Mouse (Mus musculus): ENCODE measurements around the gene Armc2.
A peak's percentile ranks its signal among the peaks of the same experiment; 100 is the strongest.
"Not testable (repeated sequence)": the region's sequence is repeated elsewhere in the genome, so short reads cannot be mapped to it uniquely, and the experiment has no call there.

Armc2 gene

GRCm38 (mm10) chr10:41972676-41973075 lies 45.6 kb downstream of the Armc2 start:
- no peak for DNase-seq (ENCODE audit: low read depth, low spot score)

- no peak for DNase-seq (ENCODE audit: low read depth, low spot score)
Measured at GRCm38 (mm10) chr10:41967915-41968635, 50.2 kb downstream of the Armc2 start.

GRCm38 (mm10) chr10:41962725-41963124 lies 55.5 kb downstream of the Armc2 start:
- DNase-seq (ENCODE audit: low read depth, low spot score), result no peak

GRCm38 (mm10) chr10:41959808-41960207 lies 58.4 kb downstream of the Armc2 start:
- no peak for DNase-seq (ENCODE audit: low read depth, low spot score)

GRCm38 (mm10) chr10:41958677-41959274 lies 59.5 kb downstream of the Armc2 start:
- no peak for DNase-seq (ENCODE audit: low read depth, low spot score)

GRCm38 (mm10) chr10:41957421-41958225 lies 60.6 kb downstream of the Armc2 start:
- no peak for DNase-seq (ENCODE audit: low read depth, low spot score)

- no peak for DNase-seq (ENCODE audit: low read depth, low spot score)
Measured at GRCm38 (mm10) chr10:41953528-41953864, 64.7 kb downstream of the Armc2 start.

- no peak for DNase-seq (ENCODE audit: low read depth, low spot score)
Measured at GRCm38 (mm10) chr10:41952850-41953527, 65.3 kb downstream of the Armc2 start.

- not testable (repeated sequence) for DNase-seq (ENCODE audit: low read depth, low spot score)
Measured at GRCm38 (mm10) chr10:41952354-41952753, 65.9 kb downstream of the Armc2 start.

GRCm38 (mm10) chr10:41939090-41939489 lies 79.2 kb downstream of the Armc2 start:
- no peak for DNase-seq (ENCODE audit: low read depth, low spot score)

GRCm38 (mm10) chr10:41937176-41937575 lies 81.1 kb downstream of the Armc2 start:
- no peak for DNase-seq (ENCODE audit: low read depth, low spot score)

GRCm38 (mm10) chr10:41936100-41936499 lies 82.1 kb downstream of the Armc2 start:
- DNase-seq (ENCODE audit: low read depth, low spot score), result no peak

- DNase-seq (ENCODE audit: low read depth, low spot score), result no peak
Measured at GRCm38 (mm10) chr10:41935476-41935829, 82.8 kb downstream of the Armc2 start.

GRCm38 (mm10) chr10:41934633-41935475 lies 83.4 kb downstream of the Armc2 start:
- DNase-seq (ENCODE audit: low read depth, low spot score), result peak; percentile 20

GRCm38 (mm10) chr10:41933536-41933935 lies 84.7 kb downstream of the Armc2 start:
- DNase-seq (ENCODE audit: low read depth, low spot score), result peak; percentile 16

GRCm38 (mm10) chr10:41932943-41933342 lies 85.3 kb downstream of the Armc2 start:
- DNase-seq (ENCODE audit: low read depth, low spot score), result no peak

GRCm38 (mm10) chr10:41931962-41932361 lies 86.3 kb downstream of the Armc2 start:
- DNase-seq (ENCODE audit: low read depth, low spot score), result no peak

GRCm38 (mm10) chr10:41930966-41931365 lies 87.3 kb downstream of the Armc2 start:
- DNase-seq (ENCODE audit: low read depth, low spot score), result no peak

GRCm38 (mm10) chr10:41926726-41927125 lies 91.5 kb downstream of the Armc2 start:
- DNase-seq (ENCODE audit: low read depth, low spot score), result no peak

GRCm38 (mm10) chr10:41912290-41912994 lies 105.8 kb downstream of the Armc2 start:
- no peak for DNase-seq (ENCODE audit: low read depth, low spot score)

- DNase-seq (ENCODE audit: low read depth, low spot score), result no peak
Measured at GRCm38 (mm10) chr10:41908899-41909298, 109.3 kb downstream of the Armc2 start.
